Mouse (Mus musculus) adrenal gland, postnatal 10 days (tissue): ENCODE results near the gene Sumf2. TPM values are rescaled to one million over a fixed set of nuclear protein-coding genes. Genes with fewer than 3 reads are reported as not detected.
"Not testable (repeated sequence)": the region's sequence is repeated elsewhere in the genome, so short reads cannot be mapped to it uniquely, and the experiment has no call there.

ENCODE experiments used
- DNase-seq: peaks from one replicate; pipeline ENCODE4 v3.0.0; 2021; ENCODE audit warnings: mixed read lengths
- long read RNA-seq, 2 experiments: library from polyadenylated mRNA; stranded (forward); transcript quantifications; one replicate each; pipeline ENCODE4 v2.0.0; 2021
- total RNA-seq, 2 experiments: library from RNA; stranded (reverse); gene quantifications; 2 replicates each; pipeline ENCODE4 v1.2.3; 2021

Sumf2 gene
- 10 to 100 TPM; 40.9 to 42.5 TPM for total RNA-seq
- long read RNA-seq, experiment 1, transcript Sumf2-204 (9 exons, 2,264 nt), result major isoform, 46 of 58 reads
- long read RNA-seq, experiment 1, partial matches to known transcripts, result 2 of 58 reads
- long read RNA-seq, experiment 1, other reads (novel, unspliced or antisense), result 10 of 58 reads
- long read RNA-seq, experiment 2, transcript Sumf2-204 (9 exons, 2,264 nt), result major isoform, 27 of 36 reads
- long read RNA-seq, experiment 2, partial matches to known transcripts, result 2 of 36 reads
- long read RNA-seq, experiment 2, other reads (novel, unspliced or antisense), result 7 of 36 reads

DNA sequence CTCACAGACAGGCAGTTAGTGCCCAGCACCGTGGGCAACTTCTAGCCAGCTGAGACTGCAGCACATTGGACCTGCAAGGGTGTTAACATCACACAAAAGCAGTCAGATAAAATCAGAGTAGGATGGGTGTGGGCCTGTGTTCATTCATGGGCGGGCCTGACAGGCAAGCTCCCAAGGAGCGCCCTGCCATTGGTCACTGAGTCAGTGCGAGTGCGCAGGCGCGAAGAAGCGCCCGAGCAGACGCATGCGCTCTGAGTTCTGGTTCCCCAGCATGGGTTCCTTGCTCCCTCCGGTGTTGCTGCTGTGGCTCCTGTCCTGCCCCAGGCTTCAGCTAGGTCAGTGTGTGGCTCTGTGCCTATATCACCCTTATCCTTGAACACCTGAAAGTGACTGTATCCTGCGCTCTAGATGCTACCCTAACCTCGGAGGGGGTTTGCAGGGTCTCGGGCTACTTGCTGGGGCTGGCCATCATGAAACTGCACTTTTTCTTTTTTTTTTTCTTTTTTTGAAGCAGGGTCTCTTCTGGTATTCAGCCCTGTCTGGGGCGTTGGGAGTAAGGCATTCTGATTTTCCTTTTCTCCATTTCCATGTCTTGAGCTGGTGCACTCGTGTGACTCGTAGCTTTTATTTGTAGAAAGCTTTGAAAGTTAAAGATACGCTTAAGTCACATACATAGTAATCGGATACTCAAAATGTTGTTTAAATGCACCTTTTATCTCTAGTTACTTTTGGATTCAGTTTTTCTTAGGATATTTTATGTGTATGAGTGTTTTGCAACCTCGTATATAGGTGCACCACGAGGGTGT lies at the start of gene Sumf2:
Sumf2 (plus strand) TSS at position 235 of the 806 bp plus-strand sequence.
- peak; percentile 97 for DNase-seq

DNA sequence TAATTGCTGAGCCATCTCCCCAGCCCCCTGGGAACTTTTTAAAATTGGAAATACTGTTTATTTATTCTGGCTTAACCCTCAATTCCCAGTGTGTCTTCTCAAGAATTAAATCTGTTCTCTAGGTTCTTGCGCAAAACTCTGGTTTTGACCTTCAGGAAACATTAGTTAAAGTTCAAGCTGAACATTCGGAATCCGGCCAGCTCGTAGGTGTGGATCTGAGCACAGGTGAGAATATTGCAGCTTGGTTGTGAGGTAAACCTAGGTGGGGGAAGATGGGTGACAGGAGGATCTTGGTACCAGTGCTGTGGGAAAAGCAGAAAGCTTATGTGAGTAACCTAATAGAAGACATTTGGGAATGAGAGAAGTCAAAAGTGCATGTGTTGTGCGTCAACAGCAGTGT lies 1.9 kb upstream of the Sumf2 start:
- DNase-seq, result no peak

GRCm38 (mm10) chr5:129847558-129847820 lies 703 bp downstream of the Sumf2 start:
- no peak for DNase-seq

- DNase-seq, result no peak
These were observed 8.4 kb downstream of the Sumf2 start for GRCm38 (mm10) chr5:129855163-129855562.

DNA sequence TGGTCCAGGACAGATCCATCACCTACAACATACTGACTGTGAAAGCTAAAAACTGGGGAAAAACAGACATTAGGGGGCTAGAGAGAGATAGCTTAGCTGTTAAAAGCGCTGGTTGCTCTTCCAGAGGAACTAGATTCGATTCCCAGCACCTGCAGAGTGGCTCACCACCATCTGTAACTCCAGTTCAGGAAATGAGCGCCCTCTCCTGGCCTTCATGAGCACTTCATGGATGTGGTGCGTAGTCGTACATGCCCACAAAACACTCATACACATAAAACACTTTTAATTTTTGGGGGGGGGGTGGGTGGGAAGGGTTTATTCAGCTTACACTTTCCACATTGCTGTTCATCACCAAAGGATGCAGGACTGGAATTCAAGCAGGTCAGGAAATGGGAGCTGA lies 9.6 kb downstream of the Sumf2 start:
- no peak for DNase-seq

DNA sequence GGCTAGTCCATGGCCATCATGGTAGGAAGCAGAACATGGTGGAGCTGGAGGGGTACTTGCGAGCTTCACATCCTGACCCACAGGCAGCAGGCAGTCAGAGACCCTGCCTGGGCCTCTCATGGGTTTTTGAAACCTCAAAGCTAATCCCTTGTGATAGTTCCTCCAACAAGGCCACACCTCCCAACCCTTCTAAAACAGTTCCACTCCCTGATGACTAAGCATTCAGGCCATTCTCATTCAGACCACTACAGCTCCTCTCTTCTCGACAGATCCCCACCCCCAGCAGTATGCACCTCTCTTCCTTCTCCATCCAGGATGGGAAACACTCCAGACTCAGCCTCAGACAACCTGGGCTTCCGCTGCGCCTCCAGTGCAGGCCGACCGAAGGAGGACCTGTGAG lies 15.5 kb downstream of the Sumf2 start:
- no peak for DNase-seq

DNA sequence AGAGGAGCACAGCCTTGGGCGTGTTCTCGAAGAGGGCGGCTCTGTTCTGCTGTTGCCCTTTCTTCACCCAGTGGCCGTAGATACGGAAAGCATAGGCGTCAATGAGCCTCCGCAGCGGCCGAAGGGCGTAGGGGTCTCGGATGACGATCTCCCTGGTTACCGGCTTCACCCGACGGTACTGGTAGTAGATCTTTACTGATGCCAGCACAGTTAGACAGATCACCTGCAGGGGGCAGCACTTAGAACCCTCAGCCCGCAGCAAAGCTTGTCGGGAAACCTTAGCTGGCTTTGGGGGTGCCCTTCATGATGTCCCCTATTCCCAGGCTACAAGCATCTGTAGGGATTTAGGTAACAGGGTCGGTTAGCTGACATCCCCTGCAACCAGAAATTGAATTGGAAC lies 17.7 kb downstream of the Sumf2 start:
- peak; percentile 71 for DNase-seq

- DNase-seq, result no peak
These were observed 19.1 kb downstream of the Sumf2 start for GRCm38 (mm10) chr5:129865841-129866240.

DNA sequence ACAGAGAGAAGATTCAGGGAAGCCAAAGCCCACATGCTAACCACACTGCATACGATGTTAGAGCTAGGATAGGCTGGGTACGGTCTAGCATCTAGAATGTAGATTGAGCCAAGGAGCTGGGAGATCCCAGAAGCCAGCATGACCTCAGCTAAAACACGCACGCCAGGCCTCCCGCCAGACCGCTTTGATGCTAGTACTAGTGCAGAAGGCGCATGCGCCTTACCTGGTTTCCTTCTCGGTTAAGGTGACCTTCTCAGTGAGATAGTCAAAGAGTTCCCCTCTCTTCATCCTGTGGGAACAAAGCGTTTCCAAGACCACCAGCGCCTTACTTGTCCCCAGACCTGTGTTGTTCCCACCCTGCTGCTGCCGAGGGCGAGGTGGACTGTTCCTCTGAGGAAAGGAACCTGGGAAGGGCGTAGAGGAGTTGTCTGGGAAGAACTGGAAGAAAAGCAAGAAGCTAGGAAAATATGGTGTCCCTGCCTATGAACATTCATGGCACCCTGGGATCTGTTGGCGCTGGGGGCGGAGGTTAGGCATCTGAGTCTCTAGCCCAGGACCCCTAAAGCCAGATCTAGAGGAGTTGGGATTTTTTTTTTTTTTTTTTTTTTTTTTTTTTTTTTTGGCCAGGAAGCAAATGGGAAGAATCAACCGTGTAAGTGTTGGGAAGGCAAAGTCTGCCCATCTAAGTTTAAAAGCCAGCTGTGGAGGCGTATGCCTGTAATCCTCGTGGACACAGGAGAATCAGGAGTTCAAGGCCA lies 22.6 kb downstream of the Sumf2 start:
- DNase-seq, result no peak

- no peak for DNase-seq
These were observed 24.5 kb downstream of the Sumf2 start for GRCm38 (mm10) chr5:129871238-129871637.

DNA sequence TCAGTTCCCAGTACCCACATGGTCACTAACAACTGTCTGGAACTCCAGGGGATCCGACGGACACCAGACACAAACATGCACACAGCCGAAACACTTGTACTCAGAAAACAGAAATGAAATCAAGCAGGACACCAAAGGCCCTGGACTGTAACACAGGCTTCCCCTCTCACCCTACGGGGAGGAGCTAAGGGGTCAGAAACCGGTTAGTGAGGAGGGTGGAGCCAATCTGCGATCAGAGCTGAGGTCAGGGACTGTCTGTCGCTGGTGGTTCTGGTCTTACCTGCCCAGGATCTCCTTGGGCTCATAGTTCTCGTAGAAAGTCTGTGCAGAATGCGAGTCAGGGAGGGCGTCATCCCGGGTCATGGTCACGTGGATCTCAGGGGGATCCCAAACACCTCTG lies 27.2 kb downstream of the Sumf2 start:
- no peak for DNase-seq

DNA sequence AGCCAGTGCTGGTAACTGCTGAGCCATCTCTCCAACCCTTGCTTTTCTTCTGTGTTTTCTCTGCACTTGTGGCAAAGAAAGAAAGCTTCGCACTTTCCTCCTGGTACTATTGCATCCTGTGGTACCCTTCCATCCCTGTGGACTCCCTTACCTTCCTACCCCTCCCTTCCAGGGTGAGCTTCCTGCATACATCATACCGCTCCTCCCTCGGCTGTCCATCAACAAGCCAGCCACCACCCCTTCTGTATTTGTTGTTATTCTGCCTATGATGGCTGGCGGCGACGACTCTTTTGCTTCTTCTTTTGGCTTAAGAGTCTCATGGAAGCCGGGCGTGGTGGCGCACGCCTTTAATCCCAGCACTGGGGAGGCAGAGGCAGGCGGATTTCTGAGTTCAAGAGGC lies 28.3 kb downstream of the Sumf2 start:
- no peak for DNase-seq

DNA sequence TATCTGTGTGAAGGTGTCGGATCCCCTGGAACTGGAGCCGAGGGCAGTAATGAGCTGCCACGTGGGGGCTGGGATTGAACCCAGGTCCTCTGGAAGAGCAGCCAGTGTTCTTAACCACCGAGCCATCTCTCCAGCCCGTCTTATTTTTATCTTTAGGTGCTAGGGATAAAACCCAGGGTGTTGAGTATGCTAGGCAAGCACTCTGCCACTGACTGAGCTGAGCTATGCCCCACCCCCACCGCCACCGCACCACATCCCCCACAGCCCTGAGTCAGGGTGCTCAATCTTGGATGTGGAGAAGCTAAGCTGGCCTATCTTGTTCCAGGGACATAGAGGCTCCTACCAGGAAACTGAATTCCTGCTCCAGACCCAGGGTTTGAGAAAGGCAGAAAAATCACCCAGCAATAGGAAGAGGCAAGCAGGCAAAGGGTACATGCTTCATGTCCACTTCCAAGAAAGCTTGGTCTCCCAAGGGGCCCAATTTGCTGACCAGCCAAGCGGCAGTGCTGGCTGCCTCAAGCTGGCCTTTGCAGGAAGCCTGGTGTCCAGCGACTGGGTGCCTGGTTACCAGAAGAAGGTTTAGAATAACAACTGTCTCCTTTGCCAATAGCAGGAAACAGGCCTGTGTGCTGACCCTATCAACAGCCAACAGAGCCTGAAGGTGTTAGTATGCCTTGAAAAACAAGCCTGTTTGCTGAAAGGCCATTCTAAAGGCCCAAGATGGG lies 31.1 kb downstream of the Sumf2 start:
- peak; percentile 68 for DNase-seq

DNA sequence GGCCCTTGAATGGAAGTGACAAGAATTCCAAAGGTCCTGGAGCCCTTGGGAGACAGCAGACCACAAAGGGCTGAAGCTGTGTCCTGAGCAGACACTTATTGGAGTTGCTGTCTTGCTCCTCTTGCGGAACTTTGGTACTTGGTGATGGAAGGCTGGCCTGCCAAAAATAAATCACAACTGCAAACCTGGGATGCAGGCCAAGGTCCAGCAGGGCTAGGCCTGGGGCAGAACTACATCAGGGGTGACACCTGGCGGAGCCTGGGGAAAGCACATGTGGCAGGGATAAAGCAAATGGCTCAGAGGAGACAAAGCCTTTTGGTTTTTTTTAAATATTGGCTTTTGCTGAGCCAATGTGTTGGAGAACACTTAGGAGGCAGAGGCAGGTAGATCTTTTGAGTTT lies 32.2 kb downstream of the Sumf2 start:
- peak; percentile 92 for DNase-seq

- no peak for DNase-seq
These were observed 33.1 kb downstream of the Sumf2 start for GRCm38 (mm10) chr5:129879888-129880287.

- peak; percentile 57 for DNase-seq
These were observed 39.5 kb downstream of the Sumf2 start for GRCm38 (mm10) chr5:129886271-129886670.

- DNase-seq, result peak; percentile 94
These were observed 40.3 kb downstream of the Sumf2 start, which contains the start of gene Chchd2 for GRCm38 (mm10) chr5:129886911-129887636. Gene Chchd2, minus strand, starts transcription at chr5:129887470.

DNA sequence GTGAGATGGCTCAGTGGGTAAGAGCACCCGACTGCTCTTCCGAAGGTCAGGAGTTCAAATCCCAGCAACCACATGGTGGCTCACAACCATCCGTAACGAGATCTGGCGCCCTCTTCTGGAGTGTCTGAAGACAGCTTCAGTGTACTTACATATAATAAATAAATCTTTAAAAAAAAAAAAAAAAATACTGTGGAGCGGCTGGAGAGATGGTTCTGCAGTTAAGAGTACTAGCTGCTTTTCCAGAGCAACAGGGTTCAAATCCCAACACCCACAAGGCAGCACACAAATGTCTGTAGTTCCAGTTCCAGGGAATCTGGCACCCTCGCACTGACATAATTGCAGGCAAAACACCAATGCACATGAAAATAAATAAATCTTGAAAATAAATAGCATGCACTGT lies 43.6 kb downstream of the Sumf2 start:
- DNase-seq, result not testable (repeated sequence)

DNA sequence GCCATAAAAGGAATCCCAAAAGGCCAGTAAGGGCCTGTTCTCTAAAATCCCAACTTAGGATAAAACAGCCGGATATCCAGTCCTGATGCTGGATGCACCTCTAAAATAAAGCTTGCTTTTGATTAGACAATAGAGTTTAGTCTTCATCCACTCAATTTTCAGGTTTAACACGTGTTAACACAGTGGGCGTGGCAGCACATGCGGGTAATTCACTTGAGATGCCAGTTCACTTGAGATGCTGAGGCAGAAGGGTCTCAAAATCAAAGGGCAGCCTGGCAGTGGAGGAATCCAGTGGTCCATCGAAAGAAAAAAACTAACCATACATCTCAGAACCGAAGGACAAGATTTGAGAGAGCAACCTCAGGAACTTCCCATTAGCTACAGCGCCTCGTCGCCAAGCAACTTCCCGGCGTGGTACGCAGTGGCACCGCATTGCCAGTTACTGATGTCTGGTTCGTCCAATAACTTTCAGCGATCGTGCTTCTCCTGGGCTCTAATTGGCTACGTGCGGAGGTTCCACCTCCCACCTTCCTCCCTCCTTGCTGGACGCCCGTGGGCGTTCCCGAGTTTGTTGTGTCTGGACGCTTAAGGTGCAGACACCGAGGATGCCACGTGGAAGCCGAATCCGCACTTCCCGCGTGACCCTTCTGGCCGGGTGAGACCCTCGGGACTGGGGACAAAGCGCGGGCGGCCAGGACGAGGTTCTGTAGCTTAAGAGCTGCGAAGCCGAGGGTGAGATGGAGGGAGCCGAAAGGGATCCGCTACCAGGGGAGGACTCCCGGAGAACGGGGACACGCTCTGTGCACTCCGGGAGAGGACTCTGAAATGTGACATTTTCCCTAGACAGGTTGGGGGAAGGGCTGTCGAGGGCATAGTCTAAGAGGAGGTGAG lies 48.7 kb downstream of the Sumf2 start, which contains the start of gene Zbed5:
Zbed5 (plus strand) TSS at position 526 of the 891 bp plus-strand sequence.
- DNase-seq, result peak; percentile 89

DNA sequence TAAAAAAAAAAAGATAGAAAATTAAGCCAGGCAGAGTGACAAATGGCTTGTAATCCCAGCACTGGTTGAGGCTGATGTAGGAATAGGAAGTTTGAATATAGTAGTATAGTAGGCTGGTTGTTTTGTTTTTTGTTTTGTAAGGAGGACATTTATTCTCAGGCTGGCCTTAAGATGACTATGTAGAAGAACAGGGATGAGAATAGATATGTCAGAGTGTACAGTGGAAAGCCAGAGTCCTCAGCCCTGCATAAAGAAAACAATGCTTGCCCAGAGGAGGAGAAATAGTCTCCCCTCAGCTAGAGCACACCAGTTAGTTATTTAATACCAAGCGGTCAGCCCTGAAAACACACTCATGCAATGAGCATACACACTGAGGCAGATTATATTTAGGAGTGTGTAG lies 51.7 kb downstream of the Sumf2 start, which contains the start of gene Phkg1:
Phkg1 (minus strand) TSS at position 101 of the 400 bp plus-strand sequence.
- no peak for DNase-seq
